9 mouse cellular contexts compared by ENCODE assay signal in genomic region chr13:15624490-15625353, GRCm38 (mm10).
DNase-seq lines count a peak whose midpoint lies in the region; ATAC-seq and TF ChIP-seq lines count a peak whose summit lies in the region.
"Had no signal": no experiment of that assay in that cellular context is flagged by ENCODE, and none has a peak within 500 bp of the region (broad histone marks: within the 10 kb centered on the region; RNA-seq: fewer than 3 reads in every experiment).

No protein-coding gene starts in this region.

- no peak overlapping the region for H3K4me2 ChIP-seq in forebrain, postnatal 0 days (ENCODE audit: low read depth)
- no peak overlapping the region for H3K4me2 ChIP-seq in midbrain, embryonic 14.5 days (ENCODE audit: low read length)
- H3K4me2 ChIP-seq in liver, postnatal 0 days (ENCODE audit: low read depth, low read length) = no peak overlapping the region

- H3K36me3 ChIP-seq in forebrain, postnatal 0 days (ENCODE audit: insufficient read depth) = no peaks in the 10 kb centered on the region
- no peaks in the 10 kb centered on the region for H3K36me3 ChIP-seq in midbrain, embryonic 14.5 days (ENCODE audit: control insufficient read depth, insufficient read depth, low read length)
- no peaks in the 10 kb centered on the region for H3K36me3 ChIP-seq in liver, postnatal 0 days (replicated peaks; ENCODE audit: insufficient read depth, low read length)

- intact Hi-C loops in left cerebral cortex, postnatal 10 days (cut with DNase I) = no loop called here
- intact Hi-C loops in gastrocnemius, postnatal 36 days (cut with DNase I) = no loop called here

- DNase-seq in kidney, adult 9 months = peak; percentile 2
- DNase-seq in kidney, postnatal 36 days = no peak
- peak; percentile 91 for DNase-seq in brain, embryonic 14.5 days (ENCODE audit: low read depth)
- no peak for DNase-seq in forebrain, postnatal 0 days
- peak; percentile 48 for DNase-seq in midbrain, embryonic 14.5 days
- no peak for DNase-seq in liver, postnatal 0 days
- DNase-seq in left cerebral cortex, postnatal 10 days (ENCODE audit: extremely low spot score in 1 of 2, low spot score in 2 of 2) = no peak
- DNase-seq in gastrocnemius, postnatal 36 days = no peak

- H3K27ac ChIP-seq in forebrain, postnatal 0 days (ENCODE audit: low read depth, low read length) = no peak overlapping the region
- H3K27ac ChIP-seq in midbrain, embryonic 14.5 days (replicated peaks; ENCODE audit: low read depth, low read length) = no peak overlapping the region
- H3K27ac ChIP-seq in liver, postnatal 0 days (ENCODE audit: low read depth) = no peak overlapping the region

- peaks cover 3% of the 10 kb centered on the region; the same call in 1 of the 2 replicates for H3K4me1 ChIP-seq in forebrain, postnatal 0 days (ENCODE audit: insufficient read depth)
- peaks cover 40% of the 10 kb centered on the region for H3K4me1 ChIP-seq in midbrain, embryonic 14.5 days (ENCODE audit: control insufficient read depth, insufficient read depth, low read length)
- H3K4me1 ChIP-seq in liver, postnatal 0 days (ENCODE audit: insufficient read depth) = no peaks in the 10 kb centered on the region

- WGBS in forebrain, postnatal 0 days = 12% methylated on average over 8 of the region's 8 CpGs
- 19% methylated on average over 8 of the region's 8 CpGs for WGBS in midbrain, embryonic 14.5 days
- WGBS in liver, postnatal 0 days (ENCODE audit: insufficient replicate concordance) = 58% methylated on average over 8 of the region's 8 CpGs

- TF ChIP-seq POLR2A in brain, embryonic 14.5 days (IDR thresholded peaks at IDR 0.05; ENCODE audit: borderline replicate concordance, extremely low read depth, insufficient read depth, insufficient read length, poor library complexity, severe bottlenecking) = no peak

- no peaks in the 10 kb centered on the region for H3K9me3 ChIP-seq in forebrain, postnatal 0 days (ENCODE audit: low read length)
- H3K9me3 ChIP-seq in midbrain, embryonic 14.5 days (ENCODE audit: control insufficient read depth, low read length) = no peaks in the 10 kb centered on the region
- H3K9me3 ChIP-seq in liver, postnatal 0 days (ENCODE audit: low read length) = no peaks in the 10 kb centered on the region

- no peak overlapping the region for H3K9ac ChIP-seq in forebrain, postnatal 0 days
- H3K9ac ChIP-seq in midbrain, embryonic 14.5 days (replicated peaks; ENCODE audit: low read length) = no peak overlapping the region
- no peak overlapping the region for H3K9ac ChIP-seq in liver, postnatal 0 days (replicated peaks)

- peak; percentile 38; the same call in 1 of the 2 replicates for ATAC-seq in forebrain, postnatal 0 days
- no peak for ATAC-seq in midbrain, embryonic 14.5 days (ENCODE audit: low FRiP score, low TSS enrichment)
- no peak for ATAC-seq in liver, postnatal 0 days

- no peak for TF ChIP-seq EP300 in liver, postnatal 0 days (IDR thresholded peaks at IDR 0.05; ENCODE audit: low read depth)

- no peaks in the 10 kb centered on the region for H3K27me3 ChIP-seq in forebrain, postnatal 0 days (ENCODE audit: insufficient read depth, low read length)
- no peaks in the 10 kb centered on the region for H3K27me3 ChIP-seq in midbrain, embryonic 14.5 days (ENCODE audit: control insufficient read depth, insufficient read depth, low read length)
- no peaks in the 10 kb centered on the region for H3K27me3 ChIP-seq in liver, postnatal 0 days (ENCODE audit: insufficient read depth, low read length)
- H3K27me3 ChIP-seq: CH12.LX had no signal

- H3K4me3 ChIP-seq in forebrain, postnatal 0 days (ENCODE audit: low read depth, low read length) = no peak overlapping the region
- H3K4me3 ChIP-seq in midbrain, embryonic 14.5 days (replicated peaks; ENCODE audit: low read depth, low read length) = no peak overlapping the region
- H3K4me3 ChIP-seq in liver, postnatal 0 days (ENCODE audit: low read depth, low read length) = no peak overlapping the region

- no peak for TF ChIP-seq CTCF in brain, embryonic 14.5 days (IDR thresholded peaks at IDR 0.05; ENCODE audit: borderline replicate concordance, extremely low read depth, insufficient read depth, insufficient read length)
- no peak for TF ChIP-seq CTCF in forebrain, postnatal 0 days (IDR thresholded peaks at IDR 0.05; ENCODE audit: low read depth)
- no peak for TF ChIP-seq CTCF in liver, postnatal 0 days (IDR thresholded peaks at IDR 0.05; ENCODE audit: low read depth)

Comparison
In these comparisons a context has a peak if more than half of its experiments do, and no peak if none do; other contexts are left out.
1. DNase-seq: peak in kidney, adult 9 months (single experiment), brain, embryonic 14.5 days (single experiment) and midbrain, embryonic 14.5 days (single experiment); none in kidney, postnatal 36 days (0 of 2), forebrain, postnatal 0 days (single experiment), liver, postnatal 0 days (single experiment), left cerebral cortex, postnatal 10 days (0 of 2) and gastrocnemius, postnatal 36 days (0 of 2).